Mouse (Mus musculus): ENCODE data around the gene Atg4a-ps. TPM values are rescaled to one million over a fixed set of nuclear protein-coding genes. Genes with fewer than 3 reads are reported as not detected.
"Not testable (repeated sequence)": the region's sequence is repeated elsewhere in the genome, so short reads cannot be mapped to it uniquely, and the experiment has no call there.

The Atg4a-ps gene
- 1 to 10 TPM in 1 of 2 experiments, not detected in 1; 1.8 TPM for total RNA-seq (2021)
- long read RNA-seq, experiment 1: 0 reads
- long read RNA-seq, experiment 2, partial matches to known transcripts: 0 of 1 reads
- long read RNA-seq, experiment 2, other reads (novel, unspliced or antisense): 0 of 1 reads

- not testable (repeated sequence) for DNase-seq (ENCODE audit: low spot score in 2 of 2)
Observed at GRCm38 (mm10) chr3:103645968-103646367, at the start of gene Atg4a-ps. Atg4a-ps (minus strand) TSS chr3:103646068.

GRCm38 (mm10) chr3:103695556-103695955, 49.7 kb upstream of the Atg4a-ps start:
- no peak for DNase-seq (ENCODE audit: low spot score in 2 of 2)

GRCm38 (mm10) chr3:103690506-103690905, 44.6 kb upstream of the Atg4a-ps start:
- DNase-seq (ENCODE audit: low spot score in 2 of 2): no peak

- no peak for DNase-seq (ENCODE audit: low spot score in 2 of 2)
Observed at GRCm38 (mm10) chr3:103689043-103689442, 43.2 kb upstream of the Atg4a-ps start.

GRCm38 (mm10) chr3:103683966-103684319, 38.1 kb upstream of the Atg4a-ps start:
- DNase-seq (ENCODE audit: low spot score in 2 of 2): no peak

- peak in 1 of 2 experiments; percentile 12 for DNase-seq (ENCODE audit: low spot score in 2 of 2)
Observed at GRCm38 (mm10) chr3:103683234-103683965, 37.5 kb upstream of the Atg4a-ps start.

- peak in 1 of 2 experiments; percentile 15 for DNase-seq (ENCODE audit: low spot score in 2 of 2)
Observed at GRCm38 (mm10) chr3:103682473-103682872, 36.6 kb upstream of the Atg4a-ps start.

- no peak for DNase-seq (ENCODE audit: low spot score in 2 of 2)
Observed at GRCm38 (mm10) chr3:103678811-103679210, 32.9 kb upstream of the Atg4a-ps start.

- DNase-seq (ENCODE audit: low spot score in 2 of 2): no peak
Observed at GRCm38 (mm10) chr3:103672716-103673115, 26.8 kb upstream of the Atg4a-ps start.

- no peak for DNase-seq (ENCODE audit: low spot score in 2 of 2)
Observed at GRCm38 (mm10) chr3:103672113-103672512, 26.2 kb upstream of the Atg4a-ps start.

GRCm38 (mm10) chr3:103663385-103663784, 17.5 kb upstream of the Atg4a-ps start:
- no peak for DNase-seq (ENCODE audit: low spot score in 2 of 2)

- DNase-seq (ENCODE audit: low spot score in 2 of 2): no peak
Observed at GRCm38 (mm10) chr3:103661714-103662113, 15.8 kb upstream of the Atg4a-ps start.

- no peak for DNase-seq (ENCODE audit: low spot score in 2 of 2)
Observed at GRCm38 (mm10) chr3:103660012-103660411, 14.1 kb upstream of the Atg4a-ps start.

GRCm38 (mm10) chr3:103650406-103650805, 4.5 kb upstream of the Atg4a-ps start:
- DNase-seq (ENCODE audit: low spot score in 2 of 2): no peak

- no peak for DNase-seq (ENCODE audit: low spot score in 2 of 2)
Observed at GRCm38 (mm10) chr3:103649716-103650115, 3.8 kb upstream of the Atg4a-ps start.

GRCm38 (mm10) chr3:103648486-103648885, 2.6 kb upstream of the Atg4a-ps start:
- no peak for DNase-seq (ENCODE audit: low spot score in 2 of 2)

- no peak for DNase-seq (ENCODE audit: low spot score in 2 of 2)
Observed at GRCm38 (mm10) chr3:103647164-103647867, 1.4 kb upstream of the Atg4a-ps start.

- no peak for DNase-seq (ENCODE audit: low spot score in 2 of 2)
Observed at GRCm38 (mm10) chr3:103641301-103641700, 4.6 kb downstream of the Atg4a-ps start.

GRCm38 (mm10) chr3:103640226-103640803, 5.6 kb downstream of the Atg4a-ps start:
- DNase-seq (ENCODE audit: low spot score in 2 of 2): peak in 1 of 2 experiments; percentile 10

GRCm38 (mm10) chr3:103637641-103638040, 8.2 kb downstream of the Atg4a-ps start:
- no peak for DNase-seq (ENCODE audit: low spot score in 2 of 2)

- no peak for DNase-seq (ENCODE audit: low spot score in 2 of 2)
Observed at GRCm38 (mm10) chr3:103634256-103634655, 11.6 kb downstream of the Atg4a-ps start.

- DNase-seq (ENCODE audit: low spot score in 2 of 2): no peak
Observed at GRCm38 (mm10) chr3:103633831-103634230, 12.0 kb downstream of the Atg4a-ps start.
